Mouse (Mus musculus): Measurements from ENCODE around the gene Krtcap2.

Gene Krtcap2

GRCm38 (mm10) chr3:89281579-89282290 lies 36.0 kb downstream of the Krtcap2 start:
- peak; percentile 96 for DNase-seq (ENCODE audit: low read depth)

- no peak for DNase-seq (ENCODE audit: low read depth)
These were observed 36.5 kb downstream of the Krtcap2 start for GRCm38 (mm10) chr3:89282291-89282643.

GRCm38 (mm10) chr3:89284261-89284660 lies 38.5 kb downstream of the Krtcap2 start:
- DNase-seq (ENCODE audit: low read depth): no peak

GRCm38 (mm10) chr3:89285526-89285925 lies 39.8 kb downstream of the Krtcap2 start:
- no peak for DNase-seq (ENCODE audit: low read depth)

GRCm38 (mm10) chr3:89287286-89287685 lies 41.5 kb downstream of the Krtcap2 start:
- DNase-seq (ENCODE audit: low read depth): no peak

GRCm38 (mm10) chr3:89288503-89288928 lies 42.8 kb downstream of the Krtcap2 start:
- peak; percentile 40 for DNase-seq (ENCODE audit: low read depth)

GRCm38 (mm10) chr3:89291874-89292273 lies 46.1 kb downstream of the Krtcap2 start:
- DNase-seq (ENCODE audit: low read depth): no peak

GRCm38 (mm10) chr3:89292303-89292702 lies 46.5 kb downstream of the Krtcap2 start:
- DNase-seq (ENCODE audit: low read depth): no peak

GRCm38 (mm10) chr3:89293247-89293918 lies 47.6 kb downstream of the Krtcap2 start:
- no peak for DNase-seq (ENCODE audit: low read depth)

- DNase-seq (ENCODE audit: low read depth): no peak
These were observed 48.4 kb downstream of the Krtcap2 start for GRCm38 (mm10) chr3:89294195-89294594.

GRCm38 (mm10) chr3:89295685-89296230 lies 50.0 kb downstream of the Krtcap2 start:
- DNase-seq (ENCODE audit: low read depth): no peak

- DNase-seq (ENCODE audit: low read depth): peak; percentile 53
These were observed 51.1 kb downstream of the Krtcap2 start for GRCm38 (mm10) chr3:89296761-89297396.

GRCm38 (mm10) chr3:89298908-89299307 lies 53.1 kb downstream of the Krtcap2 start:
- no peak for DNase-seq (ENCODE audit: low read depth)

GRCm38 (mm10) chr3:89299499-89299898 lies 53.7 kb downstream of the Krtcap2 start:
- DNase-seq (ENCODE audit: low read depth): peak; percentile 43

Data from NIH3T3 (cell line).